Mouse (Mus musculus): Measurements from ENCODE around the gene Rassf4. TPM values are rescaled to one million over a fixed set of nuclear protein-coding genes. Genes with fewer than 3 reads are reported as not detected.
"Not testable (repeated sequence)": the region's sequence is repeated elsewhere in the genome, so short reads cannot be mapped to it uniquely, and the experiment has no call there.

The Rassf4 gene
- polyA plus RNA-seq, 1 experiment from 2014 or later: 6.5 TPM

DNA sequence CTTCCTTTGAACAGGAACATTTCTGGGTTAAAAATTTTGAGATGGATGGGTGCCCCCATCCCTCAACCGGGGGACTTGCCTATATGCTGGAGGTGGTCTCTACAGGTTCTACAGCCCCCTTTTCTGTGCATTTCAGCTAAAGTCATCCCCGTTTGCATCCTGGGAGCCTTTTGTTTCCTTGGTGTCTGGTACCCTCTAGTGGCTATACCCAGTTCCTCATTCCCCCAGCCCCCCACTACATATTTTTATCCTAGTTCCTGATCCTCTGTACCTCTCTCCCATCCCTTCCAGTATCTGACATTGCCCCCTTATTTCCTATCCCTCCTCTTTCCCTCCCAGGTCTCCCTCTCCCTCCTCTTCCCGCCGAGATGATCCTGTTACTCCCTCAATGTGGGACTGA is 66.5 kb downstream of the Rassf4 start:
- H3K4me1 ChIP-seq (replicated peaks): no peaks in the 10 kb centered on the region
- H3K9ac ChIP-seq: no peak overlapping the region
- no peaks in the 10 kb centered on the region for H3K9me3 ChIP-seq (replicated peaks)
- H3K27ac ChIP-seq: no peak overlapping the region
- 30% methylated on average over 4 of the region's 4 CpGs for WGBS
- no peaks in the 10 kb centered on the region for H3K36me3 ChIP-seq
- ATAC-seq (replicated peaks; ENCODE audit: insufficient number of reproducible peaks, insufficient read depth, low FRiP score, low read depth): no peak
- H3K4me2 ChIP-seq: no peak overlapping the region
- H3K4me3 ChIP-seq: no peak overlapping the region
- H3K27me3 ChIP-seq: peaks cover 5% of the 10 kb centered on the region; the same call in 1 of the 2 replicates

DNA sequence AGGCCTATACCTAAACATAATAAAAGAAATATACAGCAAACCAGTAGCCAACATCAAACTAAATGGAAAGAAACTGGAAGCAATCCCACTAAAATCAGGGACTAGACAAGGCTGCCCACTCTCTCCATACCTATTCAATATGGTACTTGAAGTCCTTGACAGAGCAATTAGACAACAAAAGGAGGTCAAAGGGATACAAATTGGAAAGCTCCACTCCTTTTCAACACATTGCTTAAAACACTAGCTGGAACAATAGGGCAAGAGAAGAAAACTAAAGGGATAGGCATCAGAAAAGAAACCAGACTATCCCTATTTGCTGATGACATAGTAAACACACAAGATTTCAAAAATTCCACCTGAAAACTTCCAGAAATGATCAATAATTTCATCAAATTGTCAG is 72.8 kb downstream of the Rassf4 start:
- ATAC-seq (replicated peaks; ENCODE audit: insufficient number of reproducible peaks, insufficient read depth, low FRiP score, low read depth); H3K9ac ChIP-seq; H3K4me1 ChIP-seq (replicated peaks); H3K36me3 ChIP-seq; H3K4me2 ChIP-seq; H3K27ac ChIP-seq; H3K4me3 ChIP-seq; H3K27me3 ChIP-seq; H3K9me3 ChIP-seq (replicated peaks): not testable (repeated sequence)

DNA sequence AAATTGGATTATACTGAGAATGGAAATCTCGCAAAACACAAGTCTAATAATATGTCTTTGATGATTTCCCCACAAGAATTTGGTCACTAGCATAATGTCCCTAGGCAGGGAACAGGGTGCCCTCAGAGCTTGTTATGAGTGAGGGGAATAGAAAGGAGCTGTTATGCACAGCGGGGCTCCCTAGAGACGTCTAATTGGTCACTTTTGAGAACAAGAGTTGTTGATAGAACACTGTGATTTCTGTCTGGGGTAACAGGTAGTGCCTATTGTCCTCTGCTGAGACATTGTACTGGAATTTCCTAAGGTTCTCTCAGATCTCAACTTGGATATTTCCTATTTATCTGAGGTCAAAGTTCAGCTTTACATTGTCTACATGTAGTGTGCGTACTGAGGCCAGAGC is 89.7 kb downstream of the Rassf4 start, which contains the start of gene Olfr215:
Olfr215 (minus strand) TSS at position 101 of the 400 bp plus-strand sequence.
- Histone ChIP-seq H3K4me3 (no peak within 1 kb of the TSS), H3K4me2 (no peak within 1 kb of the TSS), H3K9ac (no peak within 1 kb of the TSS), H3K27me3 (no peaks in the 10 kb centered on the region), H3K9me3 (replicated peaks) (no peaks in the 10 kb centered on the region), H3K4me1 (replicated peaks) (no peaks in the 10 kb centered on the region), H3K36me3 (no peaks in the 10 kb centered on the region), H3K27ac (no peak within 1 kb of the TSS)
- WGBS: 71% methylated on average over 4 of the region's 4 CpGs
- no peak for ATAC-seq (replicated peaks; ENCODE audit: insufficient number of reproducible peaks, insufficient read depth, low FRiP score, low read depth)

Small RNA genes lying within 50 kb of the gene (microRNA-seq; reads per million reads assigned to microRNA genes)
- gene Mir7043: 1.1 reads per million

Other genes starting within 250 kb of the Rassf4 start
- 2.3 and 2.4 TPM in 2 replicates for gene Alox5, start 212.8 kb downstream of the Rassf4 start, polyA plus RNA-seq (2015; fragmentation: Nextera tagmentation; extraction: Ambion mirVana)
- not detected in 2 replicates for gene Olfr211, start 184.9 kb downstream of the Rassf4 start, polyA plus RNA-seq (2015; fragmentation: Nextera tagmentation; extraction: Ambion mirVana)
- 0.04 and 0.05 TPM in 2 replicates for gene Olfr212, start 167.4 kb downstream of the Rassf4 start, polyA plus RNA-seq (2015; fragmentation: Nextera tagmentation; extraction: Ambion mirVana)
- gene Olfr213, start 135.5 kb downstream of the Rassf4 start, polyA plus RNA-seq (2015; fragmentation: Nextera tagmentation; extraction: Ambion mirVana): not detected in 2 replicates
- gene Gm5580, start 122.8 kb downstream of the Rassf4 start, polyA plus RNA-seq (2015; fragmentation: Nextera tagmentation; extraction: Ambion mirVana): 0.23 and 0.68 TPM in 2 replicates
- not detected in 2 replicates for gene Olfr214, start 119.7 kb downstream of the Rassf4 start, polyA plus RNA-seq (2015; fragmentation: Nextera tagmentation; extraction: Ambion mirVana)
- gene Olfr215, start 89.8 kb downstream of the Rassf4 start, polyA plus RNA-seq (2015; fragmentation: Nextera tagmentation; extraction: Ambion mirVana): not detected in 2 replicates
- gene Zfp422, start 45.0 kb downstream of the Rassf4 start, polyA plus RNA-seq (2015; fragmentation: Nextera tagmentation; extraction: Ambion mirVana): 74.8 and 81.6 TPM in 2 replicates
- gene Depp1, start 23.3 kb downstream of the Rassf4 start, polyA plus RNA-seq (2015; fragmentation: Nextera tagmentation; extraction: Ambion mirVana): 45.9 and 54.2 TPM in 2 replicates
- 0.04 and 0.08 TPM in 2 replicates for gene Tmem72, start 43.0 kb upstream of the Rassf4 start, polyA plus RNA-seq (2015; fragmentation: Nextera tagmentation; extraction: Ambion mirVana)

All from heart, embryonic 15.5 days (tissue).